Mouse (Mus musculus) right cerebral cortex, postnatal 14 days (tissue): ENCODE results near the gene Defa33.
"Not testable (repeated sequence)": the region's sequence is repeated elsewhere in the genome, so short reads cannot be mapped to it uniquely, and the experiment has no call there.

Source experiments
- DNase-seq: peaks from one replicate; pipeline ENCODE4 v3.0.0; 2022

Gene Defa33

DNA sequence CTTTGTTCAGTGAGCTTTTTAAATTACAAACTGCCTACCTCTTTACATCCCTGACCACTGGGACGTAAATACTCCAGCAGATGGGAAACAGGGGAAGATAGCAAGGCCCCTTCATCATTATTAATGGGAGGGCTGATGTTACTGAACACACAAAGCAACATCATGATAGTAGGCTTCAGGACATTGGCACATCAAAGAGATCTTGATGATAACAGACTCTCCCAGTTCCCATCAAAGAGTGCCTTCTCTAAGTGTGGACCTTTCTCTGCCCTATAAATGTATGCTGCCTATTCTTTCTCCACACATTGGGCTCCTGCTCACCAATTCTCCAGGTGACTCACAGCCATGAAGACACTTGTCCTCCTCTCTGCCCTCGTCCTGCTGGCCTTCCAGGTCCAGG lies at the start of gene Defa33:
TSS of gene Defa33 (plus strand) at position 301 of the 400 bp plus-strand sequence.
- not testable (repeated sequence) for DNase-seq

DNA sequence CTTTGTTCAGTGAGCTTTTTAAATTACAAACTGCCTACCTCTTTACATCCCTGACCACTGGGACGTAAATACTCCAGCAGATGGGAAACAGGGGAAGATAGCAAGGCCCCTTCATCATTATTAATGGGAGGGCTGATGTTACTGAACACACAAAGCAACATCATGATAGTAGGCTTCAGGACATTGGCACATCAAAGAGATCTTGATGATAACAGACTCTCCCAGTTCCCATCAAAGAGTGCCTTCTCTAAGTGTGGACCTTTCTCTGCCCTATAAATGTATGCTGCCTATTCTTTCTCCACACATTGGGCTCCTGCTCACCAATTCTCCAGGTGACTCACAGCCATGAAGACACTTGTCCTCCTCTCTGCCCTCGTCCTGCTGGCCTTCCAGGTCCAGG lies 13.4 kb upstream of the Defa33 start, which contains the start of gene Defa2:
TSS of gene Defa2 (plus strand) at position 301 of the 400 bp plus-strand sequence.
- DNase-seq: not testable (repeated sequence)

DNA sequence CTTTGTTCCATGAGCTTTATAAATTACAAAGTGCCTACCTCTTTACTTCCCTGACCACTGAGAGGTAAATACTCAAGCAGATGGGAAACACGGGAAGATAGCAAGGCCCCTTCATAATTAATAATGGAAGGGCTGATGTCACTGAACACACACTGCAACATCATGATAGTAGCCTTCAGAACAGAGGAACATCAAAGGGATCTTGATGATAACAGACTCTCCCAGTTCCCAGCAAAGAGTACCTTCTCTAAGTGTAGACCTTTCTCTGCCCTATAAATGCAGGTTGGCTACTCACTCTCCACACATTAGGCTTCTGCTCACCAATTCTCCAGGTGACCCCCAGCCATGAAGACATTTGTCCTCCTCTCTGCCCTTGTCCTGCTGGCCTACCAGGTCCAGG lies 35.5 kb downstream of the Defa33 start, which contains the start of gene Defa36:
TSS of gene Defa36 (plus strand) at position 301 of the 400 bp plus-strand sequence.
- DNase-seq: not testable (repeated sequence)
